Mouse (Mus musculus) ES-E14 (cell line): Measurements from ENCODE around the gene Pelo.

Experiments
- HCFC1 ChIP-seq: IDR thresholded peaks from 2 replicates; pipeline ENCODE4 v1.6.1; 2012; ENCODE audit warnings: low read length, inconsistent platforms, borderline replicate concordance; ENCODE audit not compliant: insufficient read depth
- MAFK ChIP-seq: IDR thresholded peaks from 2 replicates; pipeline ENCODE4 v1.6.1; 2014; ENCODE audit warnings: mild to moderate bottlenecking, low read depth, low read length, inconsistent platforms; ENCODE audit not compliant: insufficient read depth
- ZC3H11A ChIP-seq: IDR thresholded peaks from 2 replicates; pipeline ENCODE4 v1.6.1; 2012; ENCODE audit warnings: low read depth, mild to moderate bottlenecking, inconsistent platforms, low read length, borderline replicate concordance
- ZNF384 ChIP-seq: IDR thresholded peaks from 2 replicates; pipeline ENCODE4 v1.6.1; 2012; ENCODE audit warnings: low read depth, low read length, inconsistent platforms

DNA sequence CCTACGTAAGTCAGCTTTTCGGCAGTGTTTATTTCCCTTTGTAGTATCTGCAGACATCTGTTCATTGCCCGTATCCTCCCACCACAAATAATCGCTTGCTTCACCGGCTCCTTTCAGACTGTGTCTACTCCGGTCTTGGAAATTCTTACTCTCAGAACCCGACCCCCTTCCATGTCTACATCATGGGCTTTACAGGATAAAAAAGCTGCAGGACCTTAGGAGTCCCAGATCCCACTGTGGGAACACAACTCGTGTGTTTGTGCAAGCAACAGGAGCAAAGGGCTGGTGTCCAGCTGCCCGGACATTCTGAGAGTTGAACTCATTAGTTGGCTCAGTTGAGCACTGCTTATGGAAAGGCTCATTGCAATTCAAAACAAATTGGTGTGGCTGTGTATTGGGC, 35.2 kb downstream of the Pelo start:
- TF ChIP-seq HCFC1, result no peak
- no peak for TF ChIP-seq MAFK
- no peak for TF ChIP-seq ZNF384
- no peak for TF ChIP-seq ZC3H11A
